Mouse (Mus musculus) heart, embryonic 11.5 days (tissue): ENCODE data around the gene Csrp3. TPM values are rescaled to one million over a fixed set of nuclear protein-coding genes. Genes with fewer than 3 reads are reported as not detected.

ENCODE experiments used
- ATAC-seq: fragments of 200-750 bp; cut with Nextera tagmentation; replicated peaks from 2 replicates; pipeline ENCODE4 v1.8.0; 2017; ENCODE audit warnings: moderate library complexity; ENCODE audit not compliant: insufficient number of reproducible peaks, low FRiP score, low TSS enrichment
- H3K27ac ChIP-seq: fragments of 300-500 bp; sonication (generic); 2 replicates; pipeline ENCODE4 v1.5.1; 2014; ENCODE audit warnings: mild to moderate bottlenecking, low read depth, low read length
- H3K27me3 ChIP-seq: fragments of 300-500 bp; sonication (generic); 2 replicates; pipeline ENCODE4 v1.6.1; 2014; ENCODE audit warnings: mild to moderate bottlenecking, low read length, mixed read lengths; ENCODE audit not compliant: control insufficient read depth, insufficient read depth
- H3K36me3 ChIP-seq: fragments of 300-500 bp; sonication (generic); 2 replicates; pipeline ENCODE4 v1.6.1; 2014; ENCODE audit warnings: mild to moderate bottlenecking, low read length, moderate library complexity, mixed read lengths; ENCODE audit not compliant: control insufficient read depth, insufficient read depth
- H3K4me1 ChIP-seq: fragments of 300-500 bp; sonication (generic); 2 replicates; pipeline ENCODE4 v1.6.1; 2014; ENCODE audit warnings: low read length; ENCODE audit not compliant: control insufficient read depth, insufficient read depth
- H3K4me2 ChIP-seq: fragments of 300-500 bp; sonication (generic); 2 replicates; pipeline ENCODE4 v1.6.1; 2014; ENCODE audit warnings: mild to moderate bottlenecking, moderate library complexity
- H3K4me3 ChIP-seq: fragments of 300-500 bp; sonication (generic); 2 replicates; pipeline ENCODE4 v1.5.1; 2014; ENCODE audit warnings: low read depth, low read length
- H3K9ac ChIP-seq: fragments of 300-500 bp; sonication (generic); 2 replicates; pipeline ENCODE4 v1.6.1; 2014; ENCODE audit warnings: mild to moderate bottlenecking, low read depth, low read length, moderate library complexity
- H3K9me3 ChIP-seq: fragments of 300-500 bp; sonication (generic); replicated peaks from 2 replicates; pipeline ENCODE4 v1.6.1; 2016; ENCODE audit warnings: low read length; ENCODE audit not compliant: control insufficient read depth
- WGBS: fragments of 180-500 bp; shearing (Covaris S2); extraction: QIAGEN DNeasy Blood & Tissue Kit; methylation state at CpG from one replicate; pipeline ENCODE4 v1.1.7; 2014; ENCODE audit not compliant: insufficient replicate concordance; 5-methylcytosine and 5-hydroxymethylcytosine counted together
- polyA plus RNA-seq: library from polyadenylated mRNA; unstranded; fragments of >200 nt; fragmentation: Nextera tagmentation; extraction: Ambion mirVana; gene quantifications from 2 replicates; pipeline ENCODE4 v1.2.1, GENCODE M21; 2014

Csrp3 gene
- polyA plus RNA-seq, 1 experiment from 2014 or later, result 1,436 TPM

DNA sequence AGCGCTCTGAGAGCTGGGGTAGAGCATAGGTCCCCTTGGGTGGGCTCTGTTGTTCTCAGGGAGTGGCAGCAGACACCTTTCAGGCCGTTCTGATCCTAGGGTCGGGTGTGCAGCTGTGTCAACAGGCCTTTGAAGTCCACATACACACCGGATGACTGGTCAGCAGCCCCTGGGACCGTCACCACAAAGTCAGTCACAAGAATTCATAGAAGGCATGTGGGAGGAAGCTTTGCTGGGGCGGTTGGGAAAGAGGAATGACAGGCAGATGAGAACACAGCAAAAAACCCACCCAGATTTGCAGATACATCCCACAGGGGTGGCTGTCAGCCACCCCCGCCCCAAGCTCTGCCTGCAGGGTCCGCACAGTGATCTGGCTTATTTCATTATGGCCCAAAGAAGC is 40.1 kb upstream of the Csrp3 start:
- ATAC-seq, result no peak
- no peak overlapping the region for H3K27ac ChIP-seq
- WGBS, result 27% methylated on average over 8 of the region's 8 CpGs
- H3K4me2 ChIP-seq, result no peak overlapping the region
- H3K4me1 ChIP-seq, result peaks cover 12% of the 10 kb centered on the region
- no peak overlapping the region for H3K9ac ChIP-seq
- no peak overlapping the region for H3K4me3 ChIP-seq
- H3K9me3 ChIP-seq, result no peaks in the 10 kb centered on the region
- H3K27me3 ChIP-seq, result no peaks in the 10 kb centered on the region
- no peaks in the 10 kb centered on the region for H3K36me3 ChIP-seq

- no peak for ATAC-seq
- Histone ChIP-seq H3K4me1 (peaks cover 20% of the 10 kb centered on the region), H3K4me2 (no peak overlapping the region), H3K27me3 (no peaks in the 10 kb centered on the region), H3K27ac (no peak overlapping the region), H3K9me3 (no peaks in the 10 kb centered on the region), H3K9ac (no peak overlapping the region), H3K4me3 (no peak overlapping the region), H3K36me3 (no peaks in the 10 kb centered on the region)
- WGBS, result 55% methylated on average over 5 of the region's 5 CpGs
Observed at GRCm38 (mm10) chr7:48884266-48884611, 36.4 kb upstream of the Csrp3 start.

DNA sequence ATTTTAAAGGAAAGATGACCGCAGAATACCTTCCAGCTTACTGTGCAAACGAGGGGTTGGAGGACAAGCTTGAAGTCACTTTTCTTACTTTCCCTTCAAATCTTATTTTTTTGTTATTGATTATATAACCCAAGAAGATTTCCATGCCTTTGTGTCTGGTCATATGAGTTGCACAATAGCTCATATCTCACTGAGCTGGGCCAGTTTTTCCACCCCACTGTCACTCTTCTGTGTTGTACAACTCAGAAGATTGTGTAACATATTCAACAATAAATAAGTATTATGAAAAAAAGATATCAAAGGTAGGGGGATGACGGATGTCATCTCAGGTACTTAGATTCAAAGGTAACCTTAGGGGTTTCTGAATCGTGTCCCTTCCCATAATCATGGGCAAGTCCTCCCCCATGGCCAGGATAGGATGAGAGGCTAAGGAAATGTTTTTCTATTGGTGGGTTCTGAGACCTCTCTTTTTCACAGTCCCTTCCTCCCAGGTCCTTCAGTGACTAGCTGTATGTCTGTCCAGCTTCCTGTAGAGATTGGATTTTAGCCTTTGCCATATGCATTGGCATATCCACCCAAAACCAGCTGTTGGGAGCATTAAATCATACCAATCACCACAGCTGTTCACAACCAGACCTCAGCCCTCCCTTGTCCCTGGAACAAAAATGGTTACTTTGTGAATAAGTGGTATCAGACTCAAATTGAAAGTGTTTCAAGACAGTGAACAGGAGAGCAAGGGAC is 35.9 kb upstream of the Csrp3 start:
- Histone ChIP-seq H3K9ac (no peak overlapping the region), H3K4me3 (no peak overlapping the region), H3K4me2 (no peak overlapping the region), H3K36me3 (no peaks in the 10 kb centered on the region), H3K9me3 (no peaks in the 10 kb centered on the region), H3K4me1 (peaks cover 22% of the 10 kb centered on the region), H3K27ac (no peak overlapping the region), H3K27me3 (no peaks in the 10 kb centered on the region)
- ATAC-seq, result no peak
- 81% methylated on average over 4 of the region's 4 CpGs for WGBS

DNA sequence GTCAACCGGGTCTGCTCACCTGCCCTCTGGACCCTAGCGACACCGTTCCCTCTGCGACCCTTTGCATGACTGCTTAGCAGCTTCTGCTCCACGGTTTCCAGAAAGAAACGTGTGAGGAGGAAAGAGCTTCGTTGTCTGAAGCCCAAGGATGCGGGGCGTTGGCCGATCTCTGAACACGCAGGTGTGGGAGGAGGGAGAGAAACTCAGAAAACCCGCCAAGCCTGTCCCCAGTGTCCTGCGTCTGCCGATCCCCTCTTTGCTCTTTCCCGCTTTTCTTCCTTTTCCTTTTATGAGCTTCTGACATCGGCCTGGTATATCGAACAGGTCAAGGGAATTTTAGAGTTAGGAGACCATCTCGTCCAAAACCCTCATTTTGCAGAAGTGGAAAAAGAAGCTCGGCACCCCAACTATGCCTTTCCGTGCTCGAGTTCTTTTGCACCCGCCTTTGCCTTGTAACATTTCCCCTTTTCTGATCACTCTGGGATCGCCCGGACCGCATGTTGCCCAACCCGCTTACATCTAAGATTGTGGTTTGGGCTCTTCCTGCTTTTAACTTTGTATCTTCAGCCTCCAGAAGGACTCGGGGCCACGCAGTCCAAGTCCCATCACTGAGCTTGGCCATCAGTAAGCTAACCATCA is 34.3 kb upstream of the Csrp3 start:
- peak overlapping the region; percentile 74 for H3K4me2 ChIP-seq
- H3K9ac ChIP-seq, result peak overlapping the region; percentile 84
- WGBS, result 1% methylated on average over 28 of the region's 28 CpGs
- H3K27ac ChIP-seq, result no peak overlapping the region
- H3K4me3 ChIP-seq, result peak overlapping the region; percentile 87
- H3K9me3 ChIP-seq, result no peaks in the 10 kb centered on the region
- H3K36me3 ChIP-seq, result peaks cover 4% of the 10 kb centered on the region
- ATAC-seq, result no peak
- peaks cover 11% of the 10 kb centered on the region for H3K4me1 ChIP-seq
- no peaks in the 10 kb centered on the region for H3K27me3 ChIP-seq

DNA sequence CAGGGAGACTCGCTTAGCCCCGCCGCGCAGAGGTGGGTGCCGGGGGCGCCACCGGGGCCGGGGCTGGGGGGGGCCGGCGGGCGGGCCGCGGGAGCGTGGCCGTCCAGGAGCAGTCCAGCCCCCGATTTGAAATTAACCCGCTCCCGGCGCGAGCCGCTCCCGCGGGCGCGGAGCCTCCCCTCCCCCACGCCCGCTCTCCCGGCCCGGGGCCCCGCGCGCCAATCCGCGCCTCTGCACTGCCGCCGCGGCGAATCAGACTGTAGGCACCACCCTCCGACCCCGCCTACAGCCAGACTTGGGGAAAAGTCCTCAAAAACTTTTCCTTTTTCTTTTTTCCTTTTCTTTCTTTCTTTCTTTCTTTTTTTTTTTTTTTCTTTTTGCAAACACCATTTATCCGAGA is 33.7 kb upstream of the Csrp3 start, which contains the start of gene E2f8:
E2f8 (minus strand) TSS at position 111 of the 400 bp plus-strand sequence.
- Histone ChIP-seq H3K4me2 (peak within 1 kb of the TSS; percentile 74), H3K27me3 (no peaks in the 10 kb centered on the region), H3K27ac (peak within 1 kb of the TSS; percentile 86), H3K4me1 (peaks cover 11% of the 10 kb centered on the region), H3K9ac (peak within 1 kb of the TSS; percentile 84), H3K4me3 (peak within 1 kb of the TSS; percentile 87), H3K9me3 (no peaks in the 10 kb centered on the region), H3K36me3 (peaks cover 4% of the 10 kb centered on the region)
- WGBS, result under 1% methylated on average over 26 of the region's 41 CpGs
- ATAC-seq, result peak; percentile 88

GRCm38 (mm10) chr7:48880591-48881481 is 33.0 kb upstream of the Csrp3 start:
- Histone ChIP-seq H3K4me3 (peak overlapping the region; percentile 87), H3K9ac (peak overlapping the region; percentile 84), H3K27me3 (no peaks in the 10 kb centered on the region), H3K4me1 (peaks cover 11% of the 10 kb centered on the region), H3K4me2 (peak overlapping the region; percentile 74), H3K27ac (peak overlapping the region; percentile 86), H3K36me3 (peaks cover 7% of the 10 kb centered on the region), H3K9me3 (no peaks in the 10 kb centered on the region)
- under 1% methylated on average over 73 of the region's 77 CpGs for WGBS
- peak; percentile 95 for ATAC-seq

DNA sequence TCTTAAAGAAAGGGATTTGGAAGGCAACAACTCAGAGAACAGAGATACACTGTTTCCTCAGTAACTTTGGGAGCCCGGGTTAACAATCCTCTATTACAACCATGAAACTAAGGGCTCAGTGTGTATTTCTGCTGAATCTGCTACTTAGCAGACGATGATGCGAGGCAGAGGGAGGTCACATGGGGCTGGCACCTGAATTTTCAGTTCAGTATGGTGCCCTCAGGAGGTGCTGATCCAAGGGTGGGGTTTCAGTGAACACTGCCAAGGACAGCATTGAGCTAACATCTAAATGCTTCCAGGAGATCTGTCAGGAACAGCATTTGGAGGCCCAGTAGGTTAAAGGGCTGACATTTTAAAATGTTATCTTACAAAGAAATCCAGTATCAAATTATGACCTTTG is 31.7 kb upstream of the Csrp3 start:
- H3K27ac ChIP-seq, result no peak overlapping the region
- no peak for ATAC-seq
- H3K4me3 ChIP-seq, result peak overlapping the region; percentile 37

GRCm38 (mm10) chr7:48877786-48878390 is 30.1 kb upstream of the Csrp3 start:
- no peak overlapping the region for H3K4me2 ChIP-seq
- ATAC-seq, result no peak
- peaks cover 25% of the 10 kb centered on the region for H3K36me3 ChIP-seq
- H3K4me1 ChIP-seq, result peaks cover 11% of the 10 kb centered on the region
- H3K27me3 ChIP-seq, result no peaks in the 10 kb centered on the region
- H3K9ac ChIP-seq, result no peak overlapping the region
- WGBS, result 86% methylated on average over 15 of the region's 15 CpGs
- H3K4me3 ChIP-seq, result no peak overlapping the region
- no peaks in the 10 kb centered on the region for H3K9me3 ChIP-seq
- no peak overlapping the region for H3K27ac ChIP-seq

More for the DNA sequence above, 31.7 kb upstream of the Csrp3 start:
- no peaks in the 10 kb centered on the region for H3K9me3 ChIP-seq
- peak overlapping the region; percentile 59 for H3K9ac ChIP-seq
- peak overlapping the region; percentile 66 for H3K4me2 ChIP-seq
- no peaks in the 10 kb centered on the region for H3K27me3 ChIP-seq
- H3K36me3 ChIP-seq, result peaks cover 16% of the 10 kb centered on the region
- 70% methylated on average over 3 of the region's 3 CpGs for WGBS
- peaks cover 11% of the 10 kb centered on the region for H3K4me1 ChIP-seq
